10 mouse cellular contexts compared by ENCODE assay signal in the genomic region with DNA sequence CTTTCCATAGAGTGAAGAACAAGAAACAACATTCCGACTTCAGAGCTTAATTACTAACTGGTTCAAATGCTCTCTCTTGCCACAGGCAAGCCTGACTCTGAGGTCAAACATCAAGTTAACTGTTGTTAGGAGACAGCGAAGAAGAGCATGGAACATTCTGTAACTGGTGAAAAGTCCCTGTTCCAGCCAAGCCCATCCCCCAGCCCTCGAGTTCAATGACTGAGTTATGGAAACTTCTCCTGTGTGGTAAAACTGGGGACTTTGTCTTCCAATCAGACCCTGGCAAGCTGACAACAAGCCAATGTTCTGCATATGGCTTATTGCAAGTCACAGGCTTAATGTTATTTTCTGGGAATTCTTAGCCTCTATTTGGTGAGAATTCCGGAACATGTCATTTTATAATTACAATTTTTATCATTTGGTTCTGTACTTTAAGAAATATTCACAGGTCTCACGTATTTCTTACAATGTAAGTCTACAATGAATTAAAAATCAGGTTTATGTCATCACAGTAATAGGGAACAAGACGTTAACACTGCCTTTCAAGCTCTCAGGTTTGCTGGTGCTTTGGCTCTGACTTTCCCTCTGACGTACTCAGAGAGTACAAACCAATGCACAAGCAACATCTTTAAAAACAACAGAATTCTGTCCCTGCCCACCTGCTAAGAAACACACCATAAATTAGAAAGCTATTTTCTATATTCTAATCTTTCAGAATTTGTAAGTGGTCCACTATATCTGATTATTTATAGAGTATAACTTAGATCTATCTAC. TPM values are rescaled to one million over a fixed set of nuclear protein-coding genes. Genes with fewer than 3 reads are reported as not detected.
DNase-seq lines count a peak whose midpoint lies in the region; ATAC-seq and TF ChIP-seq lines count a peak whose summit lies in the region.
"Had no signal": no experiment of that assay in that cellular context is flagged by ENCODE, and none has a peak within 500 bp of the region (broad histone marks: within the 10 kb centered on the region; RNA-seq: fewer than 3 reads in every experiment).

No protein-coding gene starts in this region.

- H3K36me3 ChIP-seq in limb, embryonic 14.5 days (ENCODE audit: control insufficient read depth, insufficient read depth, low read length): 0 out of 2 replicates have a peak, but pooled peaks cover 11% of the 10 kb centered on the region
- H3K36me3 ChIP-seq in limb, embryonic 10.5 days: peaks cover 8% of the 10 kb centered on the region
- H3K36me3 ChIP-seq: embryonic facial prominence, embryonic 12.5 days had no signal

- H3K9me3 ChIP-seq in limb, embryonic 14.5 days (ENCODE audit: control insufficient read depth, low read length): no peaks in the 10 kb centered on the region
- H3K9me3 ChIP-seq in limb, embryonic 10.5 days (replicated peaks): no peaks in the 10 kb centered on the region
- H3K9me3 ChIP-seq: embryonic facial prominence, embryonic 12.5 days; liver, embryonic 13.5 days had no signal

- intact Hi-C loops in left cerebral cortex, postnatal 14 days (cut with DNase I): no loop called here

- WGBS in limb, embryonic 14.5 days: 67% methylated on average over 7 of the region's 7 CpGs
- WGBS in limb, embryonic 10.5 days: 86% methylated on average over 7 of the region's 7 CpGs

- TF ChIP-seq POLR2A in limb, embryonic 14.5 days (IDR thresholded peaks at IDR 0.05; ENCODE audit: borderline replicate concordance, extremely low read depth, insufficient read depth, insufficient read length): no peak

- no peak overlapping the region for H3K4me3 ChIP-seq in limb, embryonic 14.5 days (replicated peaks; ENCODE audit: low read length)
- H3K4me3 ChIP-seq in limb, embryonic 10.5 days: no peak overlapping the region
- H3K4me3 ChIP-seq: embryonic facial prominence, embryonic 12.5 days; liver, embryonic 13.5 days had no signal

- no peak for ATAC-seq in limb, embryonic 14.5 days (ENCODE audit: low FRiP score, low read depth)
- ATAC-seq in inflammation-experienced regulatory T-cells, adult 6 months: peak; percentile 43

- H3K27me3 ChIP-seq in limb, embryonic 14.5 days (ENCODE audit: control insufficient read depth, insufficient read depth, low read length): no peaks in the 10 kb centered on the region
- H3K27me3 ChIP-seq in limb, embryonic 10.5 days (ENCODE audit: low read depth, poor library complexity, severe bottlenecking): no peaks in the 10 kb centered on the region
- H3K27me3 ChIP-seq: embryonic facial prominence, embryonic 12.5 days; liver, embryonic 13.5 days had no signal

- H3K4me2 ChIP-seq in limb, embryonic 14.5 days (replicated peaks; ENCODE audit: low read depth, low read length, severe bottlenecking): no peak overlapping the region
- H3K4me2 ChIP-seq: embryonic facial prominence, embryonic 12.5 days; liver, embryonic 13.5 days had no signal

- H3K27ac ChIP-seq in limb, embryonic 14.5 days (replicated peaks; ENCODE audit: low read depth, low read length): no peak overlapping the region
- H3K27ac ChIP-seq in limb, embryonic 10.5 days: no peak overlapping the region
- H3K27ac ChIP-seq: embryonic facial prominence, embryonic 12.5 days had no signal

- peak; percentile 21 for DNase-seq in cerebellum, adult 11-12 months
- no peak for DNase-seq in cerebellum, adult 8-10 months
- DNase-seq in limb, embryonic 14.5 days (ENCODE audit: low spot score): peak; percentile 40
- no peak for DNase-seq in limb, embryonic 10.5 days (ENCODE audit: low spot score)
- DNase-seq in naive thymus-derived CD4-positive, alpha-beta T cell, adult 2 months (ENCODE audit: low read depth): peak; percentile 47
- DNase-seq in thymus, postnatal 14 days: no peak
- DNase-seq in left cerebral cortex, postnatal 14 days (ENCODE audit: low spot score in 2 of 2): no peak
- DNase-seq: liver, embryonic 13.5 days had no signal

- H3K4me1 ChIP-seq in limb, embryonic 14.5 days (ENCODE audit: control insufficient read depth, insufficient read depth, low read length): no peaks in the 10 kb centered on the region
- H3K4me1 ChIP-seq in limb, embryonic 10.5 days: peaks cover 5% of the 10 kb centered on the region; the same call in 1 of the 2 replicates

- H3K9ac ChIP-seq in limb, embryonic 14.5 days (ENCODE audit: low read depth, low read length, severe bottlenecking): no peak overlapping the region
- H3K9ac ChIP-seq: embryonic facial prominence, embryonic 12.5 days; liver, embryonic 13.5 days had no signal

RNA-seq across cellular contexts. Expression of a gene that starts 51.6 kb away (rescaled TPM):
- 7.1 and 7.6 TPM in 2 replicates for polyA plus RNA-seq in limb, embryonic 14.5 days (2012; rRNA removed)
- polyA plus RNA-seq in limb, embryonic 14.5 days (2014; fragmentation: Nextera tagmentation; extraction: Ambion mirVana): 10.1 and 10.5 TPM in 2 replicates
- 9.8 and 10.8 TPM in 2 replicates for polyA plus RNA-seq in limb, embryonic 10.5 days (2016; fragmentation: Nextera tagmentation; extraction: Ambion mirVana)
- polyA plus RNA-seq in inflammation-experienced regulatory T-cells, adult 6 months (2017; shearing (Covaris generic)): 1 to 10 TPM; 4.8 to 8.2 (median 5.6) TPM
- total RNA-seq in left cerebral cortex, postnatal 14 days (2021): 1 to 10 TPM; 6.7 to 7.2 TPM

RNA-seq across cellular contexts. Expression of a gene that starts 51.8 kb away (rescaled TPM):
- 26.6 and 33.5 TPM in 2 replicates for polyA plus RNA-seq in limb, embryonic 14.5 days (2012; rRNA removed)
- polyA plus RNA-seq in limb, embryonic 14.5 days (2014; fragmentation: Nextera tagmentation; extraction: Ambion mirVana): 59.4 and 73.1 TPM in 2 replicates
- polyA plus RNA-seq in limb, embryonic 10.5 days (2016; fragmentation: Nextera tagmentation; extraction: Ambion mirVana): 47.3 and 64.3 TPM in 2 replicates
- polyA plus RNA-seq in inflammation-experienced regulatory T-cells, adult 6 months (2017; shearing (Covaris generic)): 10 to 100 TPM; 56.3 to 59.1 (median 57.3) TPM
- total RNA-seq in left cerebral cortex, postnatal 14 days (2021): 10 to 100 TPM; 38.5 to 38.7 TPM

Comparison
In these comparisons a context has a peak if more than half of its experiments do, and no peak if none do; other contexts are left out.
1. DNase-seq: peak in cerebellum, adult 11-12 months (single experiment), limb, embryonic 14.5 days (single experiment) and naive thymus-derived CD4-positive, alpha-beta T cell, adult 2 months (single experiment); none in cerebellum, adult 8-10 months (single experiment), limb, embryonic 10.5 days (single experiment), thymus, postnatal 14 days (single experiment) and left cerebral cortex, postnatal 14 days (0 of 2).